Mouse (Mus musculus) stomach, embryonic 14.5 days (tissue): ENCODE data around the gene Cltc. TPM values are rescaled to one million over a fixed set of nuclear protein-coding genes. Genes with fewer than 3 reads are reported as not detected.

ENCODE experiments used
- ATAC-seq: fragments of 200-750 bp; cut with Nextera tagmentation; 2 replicates; pipeline ENCODE4 v1.8.0; 2017; ENCODE audit warnings: low read depth, moderate TSS enrichment; ENCODE audit not compliant: insufficient number of reproducible peaks, insufficient read depth, low FRiP score
- H3K27ac ChIP-seq: fragments of 300-500 bp; sonication (generic); 2 replicates; pipeline ENCODE4 v1.5.1; 2014; ENCODE audit warnings: mild to moderate bottlenecking, low read length, moderate library complexity, mixed read lengths
- H3K27me3 ChIP-seq: fragments of 300-500 bp; sonication (generic); 2 replicates; pipeline ENCODE4 v1.6.1; 2014; ENCODE audit warnings: low read length, control low read depth, mixed read lengths; ENCODE audit not compliant: control insufficient read depth, insufficient read depth
- H3K36me3 ChIP-seq: fragments of 300-500 bp; sonication (generic); 2 replicates; pipeline ENCODE4 v1.6.1; 2014; ENCODE audit warnings: mild to moderate bottlenecking, control low read depth, low read length, moderate library complexity, mixed read lengths; ENCODE audit not compliant: control insufficient read depth, insufficient read depth
- H3K4me1 ChIP-seq: fragments of 300-500 bp; sonication (generic); 2 replicates; pipeline ENCODE4 v1.6.1; 2014; ENCODE audit warnings: low read length, control low read depth, mixed read lengths; ENCODE audit not compliant: control insufficient read depth, insufficient read depth
- H3K4me2 ChIP-seq: fragments of 300-500 bp; sonication (generic); replicated peaks from 2 replicates; pipeline ENCODE4 v1.6.1; 2014; ENCODE audit warnings: low read depth, low read length, control low read depth
- H3K4me3 ChIP-seq: fragments of 300-500 bp; sonication (generic); 2 replicates; pipeline ENCODE4 v1.5.1; 2014; ENCODE audit warnings: low read depth, low read length, control low read depth
- H3K9ac ChIP-seq: fragments of 300-500 bp; sonication (generic); replicated peaks from 2 replicates; pipeline ENCODE4 v1.6.1; 2014; ENCODE audit warnings: low read depth, mild to moderate bottlenecking, control low read depth, low read length, moderate library complexity, mixed read lengths
- H3K9me3 ChIP-seq: fragments of 300-500 bp; sonication (generic); 2 replicates; pipeline ENCODE4 v1.6.1; 2016; ENCODE audit warnings: low read depth, low read length, control low read depth; ENCODE audit not compliant: control insufficient read depth
- WGBS: fragments of 180-500 bp; shearing (Covaris S2); extraction: QIAGEN DNeasy Blood & Tissue Kit; methylation state at CpG from one replicate; pipeline ENCODE4 v1.1.7; 2014; 5-methylcytosine and 5-hydroxymethylcytosine counted together
- polyA plus RNA-seq: library from polyadenylated mRNA; unstranded; fragments of >200 nt; fragmentation: Nextera tagmentation; extraction: Ambion mirVana; gene quantifications from 2 replicates; pipeline ENCODE4 v1.2.1, GENCODE M21; 2014

Cltc gene
- polyA plus RNA-seq, 1 experiment from 2014 or later, result 175 TPM

DNA sequence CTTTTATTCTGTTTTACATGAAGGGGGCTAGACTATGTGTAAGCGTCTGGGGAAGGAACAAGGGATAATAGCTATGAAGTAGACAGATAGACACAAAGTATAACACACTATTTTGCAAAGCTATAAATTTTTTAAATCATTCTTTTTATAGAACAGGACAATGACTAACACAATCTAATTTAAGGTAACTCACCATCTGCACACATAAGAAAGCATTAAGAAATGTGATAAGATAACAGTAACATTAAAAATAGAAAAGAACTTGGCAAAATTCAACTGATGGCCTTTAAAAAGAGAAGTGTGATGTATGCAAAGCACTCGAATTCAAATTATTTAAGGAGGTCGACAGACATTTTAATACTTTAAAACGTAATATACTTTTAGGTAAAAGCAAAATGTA lies 22.4 kb downstream of the Cltc start:
- H3K36me3 ChIP-seq, result peaks cover 34% of the 10 kb centered on the region
- no peak overlapping the region for H3K4me2 ChIP-seq
- WGBS, result 93% methylated on average over 4 of the region's 4 CpGs
- no peak overlapping the region for H3K27ac ChIP-seq
- no peaks in the 10 kb centered on the region for H3K9me3 ChIP-seq
- no peaks in the 10 kb centered on the region for H3K4me1 ChIP-seq
- ATAC-seq, result no peak
- no peak overlapping the region for H3K9ac ChIP-seq
- H3K4me3 ChIP-seq, result no peak overlapping the region
- no peaks in the 10 kb centered on the region for H3K27me3 ChIP-seq

DNA sequence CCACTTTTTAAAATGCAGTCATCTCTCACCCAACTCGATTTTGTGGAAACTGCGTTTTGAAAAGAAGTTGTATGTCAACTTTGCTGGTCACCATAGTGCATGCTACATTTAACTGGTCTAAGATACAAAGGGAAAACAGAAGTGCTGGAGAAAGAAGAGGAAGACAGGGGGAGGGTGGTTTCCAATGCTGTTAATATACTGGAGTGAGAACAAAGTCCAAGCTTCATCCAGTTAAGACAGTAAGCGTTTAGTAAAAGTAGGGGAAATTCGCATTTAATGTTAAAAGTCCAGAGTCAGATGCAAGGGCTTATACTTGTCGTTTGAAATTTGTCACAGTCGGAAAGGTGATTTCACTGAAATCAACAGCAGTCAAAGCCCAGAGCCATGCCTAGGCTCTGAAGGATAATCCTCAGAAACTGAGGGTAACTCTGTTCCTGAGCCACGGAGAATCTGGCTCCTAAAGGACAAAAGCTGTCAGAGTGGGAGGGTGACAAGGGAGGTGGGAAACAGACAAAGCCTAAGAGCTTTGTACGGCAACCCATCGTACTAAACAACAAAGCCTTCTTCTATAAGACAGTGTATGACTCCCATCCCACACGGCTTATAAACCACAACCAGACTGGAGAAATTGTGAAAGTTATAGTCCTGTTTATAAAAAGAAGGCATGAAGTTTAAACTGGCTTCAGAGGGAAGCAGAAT lies 23.0 kb downstream of the Cltc start:
- no peaks in the 10 kb centered on the region for H3K9me3 ChIP-seq
- no peaks in the 10 kb centered on the region for H3K4me1 ChIP-seq
- H3K4me3 ChIP-seq, result no peak overlapping the region
- H3K4me2 ChIP-seq, result no peak overlapping the region
- H3K27ac ChIP-seq, result no peak overlapping the region
- H3K27me3 ChIP-seq, result no peaks in the 10 kb centered on the region
- WGBS, result 82% methylated on average over 10 of the region's 10 CpGs
- H3K9ac ChIP-seq, result no peak overlapping the region
- H3K36me3 ChIP-seq, result peaks cover 38% of the 10 kb centered on the region
- no peak for ATAC-seq

DNA sequence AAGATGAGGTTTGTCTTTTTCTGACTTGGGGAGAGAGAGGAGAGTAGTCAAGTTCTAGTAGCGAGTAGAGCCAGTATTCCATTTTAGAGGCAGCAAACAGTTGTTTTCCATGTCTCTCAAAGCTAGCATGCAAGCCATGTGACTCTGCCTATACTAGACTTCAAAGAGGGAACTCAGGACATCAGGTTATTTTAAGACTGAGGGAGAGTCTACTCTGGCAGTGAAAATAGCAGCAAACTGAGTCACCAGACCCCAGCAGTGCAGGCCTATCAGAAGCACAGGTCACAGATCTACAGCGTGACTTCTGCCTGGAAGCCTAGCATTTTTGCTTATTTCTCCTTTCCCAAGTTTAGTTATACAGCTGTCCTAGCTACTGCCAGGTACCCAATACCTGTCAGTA lies 25.9 kb downstream of the Cltc start:
- H3K36me3 ChIP-seq, result peaks cover 53% of the 10 kb centered on the region
- 94% methylated on average over 2 of the region's 2 CpGs for WGBS

DNA sequence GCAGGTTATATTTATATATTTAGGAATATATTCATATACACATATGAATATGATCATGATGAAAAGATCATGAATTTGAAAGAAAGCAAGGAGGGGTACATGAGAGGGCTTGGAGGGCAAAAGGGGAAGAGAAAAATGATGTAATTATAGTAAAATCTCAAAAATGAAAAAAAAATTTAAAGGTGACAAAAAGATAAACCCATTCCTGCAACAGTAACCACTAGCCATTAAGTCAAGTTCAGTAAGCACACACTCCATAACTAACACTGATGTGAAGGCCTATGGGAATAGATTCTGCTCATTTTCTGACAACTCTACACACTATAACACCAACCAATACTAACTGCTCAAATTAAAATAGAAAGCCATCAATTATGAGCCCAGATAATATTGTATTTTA lies 31.8 kb downstream of the Cltc start:
- ATAC-seq, result no peak
- Histone ChIP-seq H3K36me3 (peaks cover 63% of the 10 kb centered on the region), H3K27ac (no peak overlapping the region), H3K9me3 (no peaks in the 10 kb centered on the region), H3K9ac (no peak overlapping the region), H3K4me2 (no peak overlapping the region), H3K4me1 (no peaks in the 10 kb centered on the region), H3K27me3 (no peaks in the 10 kb centered on the region), H3K4me3 (no peak overlapping the region)

More for the DNA sequence above, 25.9 kb downstream of the Cltc start:
- ATAC-seq, result no peak
- Histone ChIP-seq H3K27ac (no peak overlapping the region), H3K4me1 (no peaks in the 10 kb centered on the region), H3K27me3 (no peaks in the 10 kb centered on the region), H3K9me3 (no peaks in the 10 kb centered on the region), H3K9ac (no peak overlapping the region), H3K4me2 (no peak overlapping the region), H3K4me3 (no peak overlapping the region)

DNA sequence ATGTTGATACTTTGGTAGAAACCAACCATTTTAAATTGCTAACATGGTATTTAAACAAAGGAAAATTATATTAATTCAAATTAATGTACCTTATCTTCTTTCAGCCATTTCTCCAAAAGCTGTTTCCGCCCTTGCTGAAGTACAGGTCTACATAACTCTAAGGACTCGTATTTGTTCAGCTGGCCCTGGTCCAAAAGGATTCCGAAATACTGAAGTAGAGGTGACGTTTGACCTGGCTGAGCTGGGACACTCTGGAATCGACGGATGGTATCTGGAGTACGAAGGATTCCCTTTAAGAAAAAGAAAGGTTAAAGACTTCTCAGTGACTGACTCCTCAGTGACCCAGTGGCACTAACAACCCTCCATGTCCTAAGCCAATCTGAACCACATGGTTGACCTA lies 32.4 kb downstream of the Cltc start:
- H3K27ac ChIP-seq, result no peak overlapping the region
- 85% methylated on average over 7 of the region's 7 CpGs for WGBS
- H3K9me3 ChIP-seq, result no peaks in the 10 kb centered on the region
- no peak for ATAC-seq
- H3K4me1 ChIP-seq, result no peaks in the 10 kb centered on the region
- no peak overlapping the region for H3K4me3 ChIP-seq
- peaks cover 66% of the 10 kb centered on the region for H3K36me3 ChIP-seq
- H3K9ac ChIP-seq, result no peak overlapping the region
- no peak overlapping the region for H3K4me2 ChIP-seq
- H3K27me3 ChIP-seq, result no peaks in the 10 kb centered on the region

DNA sequence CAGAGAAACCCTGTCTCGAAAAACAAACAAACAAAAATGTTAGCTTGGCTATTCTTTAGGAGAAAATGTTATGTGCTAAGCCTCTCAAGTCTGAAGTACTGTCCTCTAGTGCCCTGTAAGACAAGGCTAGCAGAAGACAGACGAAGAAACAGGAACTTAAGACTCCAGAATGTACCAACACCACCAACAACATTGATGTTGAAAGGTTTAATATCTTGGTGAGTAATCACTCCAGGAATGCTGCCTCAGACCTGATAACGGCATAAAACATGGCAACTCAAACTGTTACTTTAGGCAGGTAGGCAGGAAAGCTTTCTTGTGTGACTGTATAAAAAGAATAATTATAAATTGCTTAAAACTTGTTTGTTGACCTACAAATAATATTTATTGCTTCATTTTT lies 33.4 kb downstream of the Cltc start:
- Histone ChIP-seq H3K4me3 (no peak overlapping the region), H3K4me2 (no peak overlapping the region), H3K27ac (no peak overlapping the region), H3K9me3 (no peaks in the 10 kb centered on the region), H3K27me3 (no peaks in the 10 kb centered on the region), H3K4me1 (no peaks in the 10 kb centered on the region), H3K36me3 (peaks cover 68% of the 10 kb centered on the region), H3K9ac (no peak overlapping the region)
- ATAC-seq, result no peak
- WGBS, result 90% methylated on average over 3 of the region's 3 CpGs

DNA sequence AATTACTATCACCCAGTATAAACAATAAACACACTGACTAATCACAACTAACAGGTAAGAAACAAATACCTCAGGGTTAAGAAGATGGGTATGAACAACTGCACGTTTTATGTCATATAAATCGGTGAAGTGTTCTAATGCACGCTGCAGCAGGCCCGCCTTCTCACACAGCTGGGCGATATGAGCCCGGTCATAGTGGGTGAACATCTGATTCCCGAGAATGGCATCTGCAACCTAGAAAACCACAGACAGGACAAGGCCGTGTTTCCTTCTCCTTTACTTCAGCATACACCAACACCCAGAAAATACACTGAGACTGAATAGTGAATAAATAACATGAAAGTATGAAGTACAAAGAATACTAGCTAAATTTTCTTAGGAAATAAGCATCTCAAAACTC lies 38.0 kb downstream of the Cltc start:
- no peak for ATAC-seq
- no peaks in the 10 kb centered on the region for H3K4me1 ChIP-seq
- H3K9me3 ChIP-seq, result no peaks in the 10 kb centered on the region
- H3K27ac ChIP-seq, result no peak overlapping the region
- peaks cover 75% of the 10 kb centered on the region for H3K36me3 ChIP-seq
- H3K27me3 ChIP-seq, result no peaks in the 10 kb centered on the region
- no peak overlapping the region for H3K4me3 ChIP-seq
- H3K9ac ChIP-seq, result no peak overlapping the region
- WGBS, result 90% methylated on average over 8 of the region's 8 CpGs
- H3K4me2 ChIP-seq, result no peak overlapping the region

DNA sequence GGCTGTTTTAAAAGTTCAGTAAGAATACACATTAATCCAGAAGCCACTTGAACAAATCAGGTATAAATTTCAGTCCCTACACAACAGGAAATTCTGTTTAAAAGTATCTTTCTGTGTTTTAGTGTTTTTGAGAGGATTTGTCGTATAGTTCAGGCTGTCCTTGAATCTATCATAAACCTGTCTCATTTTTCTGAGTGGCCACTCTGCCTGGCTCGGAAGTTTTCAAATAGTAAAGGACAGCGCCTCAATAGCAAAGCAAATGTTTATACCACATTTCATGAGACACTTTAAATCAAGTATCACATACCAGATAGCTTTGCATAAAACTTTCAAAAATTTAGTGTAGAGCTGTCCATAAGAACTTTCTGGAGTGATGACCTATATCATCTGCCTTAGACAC lies 39.0 kb downstream of the Cltc start:
- H3K4me1 ChIP-seq, result no peaks in the 10 kb centered on the region
- 91% methylated on average over 3 of the region's 3 CpGs for WGBS
- H3K9me3 ChIP-seq, result no peaks in the 10 kb centered on the region
- H3K27me3 ChIP-seq, result no peaks in the 10 kb centered on the region
- no peak overlapping the region for H3K27ac ChIP-seq
- H3K4me2 ChIP-seq, result no peak overlapping the region
- no peak for ATAC-seq
- H3K9ac ChIP-seq, result no peak overlapping the region
- no peak overlapping the region for H3K4me3 ChIP-seq
- peaks cover 73% of the 10 kb centered on the region for H3K36me3 ChIP-seq
